Mouse (Mus musculus) layer of hippocampus, adult 2 months (tissue): ENCODE results near the gene Parp14. TPM values are rescaled to one million over a fixed set of nuclear protein-coding genes. Genes with fewer than 3 reads are reported as not detected.

Experiments
- DNase-seq, 2 experiments: peaks; one replicate each; pipeline ENCODE4 v3.0.0; 2022; ENCODE audit warnings: low spot score in 2 of 2
- H3K27ac ChIP-seq: fragments of 200-600 bp; 2 replicates; pipeline ENCODE4 v1.8.1; 2022
- H3K4me3 ChIP-seq: fragments of 200-600 bp; 2 replicates; pipeline ENCODE4 v1.8.1; 2022; ENCODE audit warnings: mild to moderate bottlenecking
- CTCF ChIP-seq: fragments of 200-600 bp; conservative IDR thresholded peaks from 2 replicates; pipeline ENCODE4 v1.8.1; 2022; ENCODE audit warnings: antibody characterized with exemption, mild to moderate bottlenecking, moderate library complexity
- total RNA-seq, 2 experiments: library from RNA; stranded (reverse); gene quantifications; 2 replicates each; pipeline ENCODE4 v1.2.3; 2021

Gene Parp14
- total RNA-seq, 2 experiments from 2014 or later: 1.2 to 1.4 TPM

GRCm38 (mm10) chr16:35802163-35802562 is 69.2 kb downstream of the Parp14 start:
- Histone ChIP-seq H3K27ac (no peak overlapping the region), H3K4me3 (no peak overlapping the region)
- no peak for DNase-seq
- TF ChIP-seq CTCF: no peak

GRCm38 (mm10) chr16:35791962-35792521 is 79.3 kb downstream of the Parp14 start:
- Histone ChIP-seq H3K27ac (no peak overlapping the region), H3K4me3 (no peak overlapping the region)
- DNase-seq: no peak
- TF ChIP-seq CTCF: no peak

DNA sequence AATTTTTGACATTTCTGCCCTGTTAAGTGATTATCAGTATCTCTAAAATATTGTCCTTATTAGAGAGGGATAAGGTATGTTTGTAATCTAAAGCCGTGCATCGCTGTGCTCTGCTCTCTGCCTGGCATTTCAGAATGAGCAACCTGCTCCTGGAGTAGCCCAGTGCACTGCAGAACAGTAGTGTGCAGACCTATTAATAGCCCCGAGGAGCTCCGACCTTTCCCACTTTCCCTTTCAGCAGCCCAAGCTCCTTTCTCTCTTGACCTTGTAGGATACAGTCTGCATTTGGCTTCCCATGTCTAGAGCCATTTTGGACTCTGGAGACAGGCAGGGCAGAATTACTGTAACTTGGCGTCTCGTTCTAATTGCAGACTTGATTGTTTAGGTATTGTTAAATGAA is 83.0 kb downstream of the Parp14 start:
- H3K27ac ChIP-seq: no peak overlapping the region
- TF ChIP-seq CTCF: no peak
- no peak overlapping the region for H3K4me3 ChIP-seq
- no peak for DNase-seq

DNA sequence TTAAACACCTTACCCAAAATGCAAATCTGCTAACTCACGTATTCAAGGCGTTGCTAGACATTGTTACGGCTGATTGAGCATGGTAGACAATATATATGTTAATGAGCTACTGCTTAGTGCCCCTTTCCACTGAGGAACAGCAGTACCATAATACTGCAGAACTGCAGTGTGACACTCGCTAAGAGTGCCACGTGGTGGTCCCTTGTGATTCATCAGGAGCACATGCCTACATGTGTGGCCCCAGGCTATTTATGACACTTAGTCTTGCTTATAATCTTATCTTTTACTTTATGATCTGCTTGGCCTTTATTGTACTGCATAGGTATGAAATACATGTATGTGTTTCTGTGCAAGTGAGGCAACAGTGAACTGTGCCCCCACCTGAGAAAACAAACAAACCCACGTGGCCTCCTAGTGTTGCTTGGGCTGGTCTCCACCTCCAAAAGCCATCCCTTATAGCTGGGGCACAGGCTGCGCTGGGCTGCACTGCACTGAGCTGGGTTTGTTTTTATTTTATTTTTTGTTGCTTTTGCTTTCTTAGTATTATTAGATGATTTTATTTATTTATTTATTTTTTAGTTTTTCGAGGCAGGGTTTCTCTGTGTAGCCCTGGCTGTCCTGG is 83.7 kb downstream of the Parp14 start:
- no peak overlapping the region for H3K4me3 ChIP-seq
- no peak overlapping the region for H3K27ac ChIP-seq
- DNase-seq: no peak
- no peak for TF ChIP-seq CTCF

DNA sequence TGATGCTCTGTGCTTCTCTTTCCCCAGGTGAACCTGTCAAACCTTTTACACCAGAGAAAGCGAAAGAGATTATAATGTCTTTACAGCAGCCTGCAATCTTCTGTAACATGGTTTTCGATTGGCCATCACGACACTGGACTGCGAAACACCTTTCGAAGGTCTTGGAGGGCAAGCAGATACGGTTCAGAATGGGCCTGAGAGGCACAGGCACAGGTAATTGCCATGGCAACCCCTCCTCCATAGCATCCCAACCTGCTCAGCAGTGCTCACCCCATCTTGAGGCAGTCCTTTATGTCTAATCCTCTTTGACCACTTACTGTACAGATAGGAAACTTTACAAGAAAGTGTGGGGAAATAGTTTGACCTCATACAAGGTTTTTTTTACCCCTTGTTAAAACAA is 84.2 kb downstream of the Parp14 start:
- H3K4me3 ChIP-seq: no peak overlapping the region
- DNase-seq: no peak
- H3K27ac ChIP-seq: no peak overlapping the region
- no peak for TF ChIP-seq CTCF

DNA sequence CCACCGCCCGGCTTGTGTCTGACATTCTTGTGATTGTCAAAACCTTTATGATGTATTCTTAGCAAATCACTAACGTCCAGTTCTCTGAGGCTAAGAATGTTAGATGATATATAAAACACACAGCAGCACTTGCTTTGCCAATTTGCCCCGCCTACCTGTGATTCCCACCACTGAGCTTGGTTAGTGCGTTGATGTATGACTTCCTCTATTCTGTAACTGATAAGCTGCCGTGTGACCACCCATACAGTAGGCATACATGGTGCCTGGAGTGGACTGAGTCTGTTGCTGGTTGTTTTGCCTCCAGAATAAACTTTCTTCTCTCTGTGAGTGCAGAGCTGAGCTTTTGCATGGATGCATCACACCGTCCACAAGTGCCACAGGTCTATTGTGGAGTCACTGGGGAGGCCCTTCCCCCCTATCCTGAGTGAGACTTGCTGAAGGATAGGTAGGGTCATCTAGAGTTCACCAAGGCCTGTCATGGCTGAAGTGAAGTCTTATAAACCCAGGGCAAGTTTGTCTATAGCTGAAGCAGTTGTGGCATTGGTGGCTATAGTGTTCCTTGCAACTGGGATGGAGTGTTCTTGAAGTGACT is 87.1 kb downstream of the Parp14 start:
- no peak for TF ChIP-seq CTCF
- H3K27ac ChIP-seq: no peak overlapping the region
- no peak overlapping the region for H3K4me3 ChIP-seq
- no peak for DNase-seq

DNA sequence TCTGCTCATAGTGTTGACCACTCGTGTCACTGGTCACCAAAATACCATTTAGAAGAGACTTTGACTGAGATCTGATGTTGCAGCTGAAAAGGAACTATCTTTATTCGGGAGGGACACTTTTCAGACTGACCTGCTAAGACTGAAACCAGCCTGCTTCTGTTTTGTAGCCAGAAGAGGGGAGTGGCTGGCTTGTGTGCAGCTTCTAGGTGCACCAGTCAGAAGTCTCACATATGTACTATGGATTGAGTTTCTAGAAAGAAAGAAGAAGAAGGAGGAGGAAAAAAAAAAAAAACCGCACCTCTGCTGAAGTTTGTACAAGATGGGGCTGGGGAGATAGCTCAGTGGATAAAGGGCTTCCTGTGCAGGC is 88.2 kb downstream of the Parp14 start:
- no peak for DNase-seq
- TF ChIP-seq CTCF: no peak
- no peak overlapping the region for H3K27ac ChIP-seq
- no peak overlapping the region for H3K4me3 ChIP-seq

Other genes with a start within 250 kb of the Parp14 start
- 10 to 100 TPM; 66.3 to 69.1 TPM for gene Dirc2, start 102.2 kb downstream of the Parp14 start, total RNA-seq
- 1 to 10 TPM; 5.9 to 6.0 TPM for gene Hspbap1, start 101.2 kb downstream of the Parp14 start, total RNA-seq
- 1 to 10 TPM; 3.1 to 3.6 TPM for gene Parp9, start 66.9 kb upstream of the Parp14 start, total RNA-seq
- gene Dtx3l, start 67.6 kb upstream of the Parp14 start, total RNA-seq: 1 to 10 TPM; 4.8 TPM
- gene Kpna1, start 107.2 kb upstream of the Parp14 start, total RNA-seq: 100 to 1,000 TPM; 139 to 141 TPM
- gene Wdr5b, start 169.6 kb upstream of the Parp14 start, total RNA-seq: 1 to 10 TPM; 5.5 to 5.8 TPM
- gene Fam162a, start 200.1 kb upstream of the Parp14 start, total RNA-seq: 10 to 100 TPM; 74.2 to 83.6 TPM
- 10 to 100 TPM; 22.1 to 22.5 TPM for gene Ccdc58, start 200.1 kb upstream of the Parp14 start, total RNA-seq